Mouse (Mus musculus): ENCODE measurements around the gene Muc1. TPM values are rescaled to one million over a fixed set of nuclear protein-coding genes. Genes with fewer than 3 reads are reported as not detected.

Muc1 gene
- total RNA-seq, 2 experiments from 2014 or later, result 0.13 to 0.22 TPM

DNA sequence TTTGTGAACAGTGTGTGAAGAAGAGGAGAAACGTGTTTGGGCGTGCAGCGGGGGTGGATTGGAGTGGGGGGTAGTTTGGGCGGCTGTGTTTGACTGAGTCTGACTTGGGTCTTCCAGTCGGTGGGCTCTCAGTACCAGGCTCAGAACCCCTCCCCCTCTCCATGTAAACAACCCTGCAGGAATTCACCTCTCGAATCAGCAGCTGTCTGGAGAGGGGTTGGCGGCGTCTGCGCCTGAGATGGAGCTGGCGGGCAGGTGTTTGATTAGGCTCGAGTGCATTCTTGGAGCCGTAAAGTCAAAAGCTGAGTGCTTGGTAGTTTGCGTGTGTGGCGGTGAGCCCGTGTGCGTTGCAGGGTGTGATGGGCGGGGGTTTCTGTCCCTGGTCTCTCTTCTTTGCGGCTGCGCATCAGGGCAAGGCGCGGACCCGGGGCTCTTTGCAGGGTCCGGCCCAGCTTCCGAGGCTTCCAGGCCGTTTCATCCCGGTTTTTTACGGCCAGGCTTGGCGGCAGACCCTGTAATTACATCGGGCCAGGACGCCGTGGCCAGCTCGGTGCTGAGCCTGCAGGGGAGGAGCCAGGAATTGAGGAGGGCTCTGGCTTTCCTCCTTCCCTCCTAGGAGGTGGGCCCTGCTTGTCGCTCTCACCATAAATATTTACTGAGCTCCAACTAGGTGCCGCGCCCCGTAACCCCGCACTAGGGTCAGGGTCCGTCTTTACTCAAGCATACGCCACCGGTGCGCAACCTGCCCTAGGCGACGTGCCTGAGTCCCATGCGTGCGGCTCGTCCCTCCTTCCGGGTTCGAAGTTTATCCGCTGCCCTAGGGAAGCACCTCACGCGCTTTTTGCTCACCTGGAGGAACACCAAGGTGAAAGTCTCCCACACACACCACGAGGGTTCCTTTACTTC lies 52.0 kb downstream of the Muc1 start, which contains the start of gene Efna1:
Efna1 (minus strand) TSS at position 537 of the 906 bp plus-strand sequence.
- intact Hi-C loops (cut with DNase I), result loop anchor here (2.0 kb wide), 1 partner anchor 14 kb away; no protein-coding TSS in a partner anchor
- Histone ChIP-seq H3K4me3 (peak within 1 kb of the TSS; percentile 85), H3K27ac (peak within 1 kb of the TSS; percentile 96)
- peak; percentile 72 for DNase-seq
- TF ChIP-seq CTCF (IDR thresholded peaks at IDR 0.05), result no peak

DNA sequence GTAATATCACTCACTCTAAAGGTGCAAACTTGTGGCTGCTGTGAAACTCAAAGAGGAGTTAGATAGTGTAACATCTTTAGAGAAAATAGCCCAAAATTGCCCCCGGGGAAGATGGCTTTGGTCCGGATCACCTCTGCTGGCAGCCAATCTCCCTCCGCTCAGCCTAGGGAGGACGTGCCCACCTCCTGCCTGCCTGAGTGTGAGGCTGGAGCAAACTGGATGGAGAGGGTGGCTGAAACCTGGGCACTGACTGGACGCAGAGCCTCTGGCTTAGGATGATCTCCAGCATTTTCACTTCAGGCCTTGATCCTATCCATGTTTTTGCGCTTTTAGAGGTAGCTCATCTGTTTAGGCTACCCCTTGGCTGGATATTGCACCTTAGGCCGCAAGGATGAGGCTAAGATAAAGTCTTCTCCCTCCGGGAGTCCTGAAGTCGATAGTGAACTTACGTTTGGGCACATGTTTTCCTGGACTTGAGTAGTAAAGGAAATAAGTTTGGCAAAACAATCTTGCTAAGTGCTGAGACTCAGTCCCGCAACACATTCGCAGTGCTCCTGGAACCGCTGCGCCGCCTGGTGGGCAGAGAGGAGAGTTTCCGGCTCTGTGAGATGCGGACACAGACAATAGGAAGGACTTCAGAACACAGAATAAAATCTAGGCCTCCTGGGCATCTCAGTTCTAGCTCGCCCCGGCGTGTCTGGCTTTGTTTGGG lies 52.9 kb downstream of the Muc1 start:
- intact Hi-C loops (cut with DNase I), result loop anchor here (1.0 to 2.0 kb wide), 2 partner anchors 15 to 31 kb away; no protein-coding TSS in a partner anchor
- peak overlapping the region; percentile 85 for H3K4me3 ChIP-seq
- peak; percentile 99; the same call in 1 of the 2 replicates for TF ChIP-seq CTCF (IDR thresholded peaks at IDR 0.05)
- DNase-seq, result peak; percentile 90
- H3K27ac ChIP-seq, result peak overlapping the region; percentile 96

DNA sequence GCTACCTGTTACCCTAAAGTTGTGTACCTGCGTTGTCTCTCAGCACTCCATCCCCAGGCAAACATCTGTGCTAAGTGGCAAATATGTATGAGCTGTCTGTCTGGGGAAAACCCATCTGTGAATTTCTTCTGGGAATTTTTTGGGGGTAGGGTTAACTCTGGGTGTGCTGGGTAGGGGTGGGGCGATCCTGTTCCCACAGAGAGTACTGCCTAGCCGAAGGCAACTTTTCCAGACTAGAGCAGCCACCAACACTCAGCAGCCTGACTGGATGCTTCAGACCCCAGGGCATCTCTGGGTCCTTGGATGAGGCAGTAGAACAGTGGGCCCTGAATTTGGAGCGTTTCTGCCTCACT lies 53.4 kb downstream of the Muc1 start:
- H3K4me3 ChIP-seq, result no peak overlapping the region
- intact Hi-C loops (cut with DNase I), result loop anchor here (1.0 kb wide), 1 partner anchor 32 kb away; no protein-coding TSS in a partner anchor
- no peak for DNase-seq
- TF ChIP-seq CTCF (IDR thresholded peaks at IDR 0.05), result no peak
- no peak overlapping the region; the same call in 1 of the 2 replicates for H3K27ac ChIP-seq

Small RNA genes lying within 50 kb of the gene (microRNA-seq; reads per million reads assigned to microRNA genes)
- 13.0 reads per million, percentile 11 among the genes with 10 or more reads in this experiment for gene Mir92b

Other genes with a start within 250 kb of the Muc1 start
- gene Rusc1, start 135.7 kb upstream of the Muc1 start, total RNA-seq (2021), result 10 to 100 TPM; 16.8 to 20.5 TPM
- not detected for gene Gm43738, start 128.0 kb upstream of the Muc1 start, total RNA-seq (2021)
- gene Fdps, start 127.1 kb upstream of the Muc1 start, total RNA-seq (2021), result 10 to 100 TPM; 24.8 to 28.8 TPM
- not detected for gene Pklr, start 92.9 kb upstream of the Muc1 start, total RNA-seq (2021)
- under 1 TPM; 0.31 to 0.43 TPM for gene Hcn3, start 68.9 kb upstream of the Muc1 start, total RNA-seq (2021)
- 10 to 100 TPM; 16.0 to 21.4 TPM for gene Clk2, start 64.3 kb upstream of the Muc1 start, total RNA-seq (2021)
- 10 to 100 TPM; 37.7 to 39.0 TPM for gene Scamp3, start 51.6 kb upstream of the Muc1 start, total RNA-seq (2021)
- gene Fam189b, start 45.9 kb upstream of the Muc1 start, total RNA-seq (2021), result 10 to 100 TPM; 15.8 to 17.2 TPM
- gene Gba, start 26.1 kb upstream of the Muc1 start, total RNA-seq (2021), result 10 to 100 TPM; 17.4 to 19.7 TPM
- gene Thbs3, start 13.9 kb upstream of the Muc1 start, total RNA-seq (2021), result 10 to 100 TPM in 1 of 2 experiments, 1 to 10 TPM in 1; 6.4 to 10.2 TPM
- gene Mtx1, start 2.0 kb upstream of the Muc1 start, total RNA-seq (2021), result 10 to 100 TPM; 40.7 to 51.4 TPM
- gene Krtcap2, start 16.9 kb downstream of the Muc1 start, total RNA-seq (2021), result 10 to 100 TPM; 62.9 to 79.7 TPM
- under 1 TPM; 0.18 to 0.50 TPM for gene Trim46, start 17.3 kb downstream of the Muc1 start, total RNA-seq (2021)
- gene Dpm3, start 30.3 kb downstream of the Muc1 start, total RNA-seq (2021), result 10 to 100 TPM; 16.4 to 26.9 TPM
- 1 to 10 TPM; 8.9 to 9.7 TPM for gene Slc50a1, start 41.5 kb downstream of the Muc1 start, total RNA-seq (2021)
- gene Efna1, start 52.1 kb downstream of the Muc1 start, total RNA-seq (2021), result 10 to 100 TPM in 1 of 2 experiments, 1 to 10 TPM in 1; 7.9 to 13.1 TPM
- not detected for gene Efna3, start 93.9 kb downstream of the Muc1 start, total RNA-seq (2021)
- under 1 TPM; 0.15 to 0.20 TPM for gene Efna4, start 109.0 kb downstream of the Muc1 start, total RNA-seq (2021)
- 10 to 100 TPM; 21.7 to 30.5 TPM for gene Adam15, start 120.9 kb downstream of the Muc1 start, total RNA-seq (2021)
- gene Dcst2, start 132.9 kb downstream of the Muc1 start, total RNA-seq (2021), result not detected
- gene Dcst1, start 136.2 kb downstream of the Muc1 start, total RNA-seq (2021), result not detected
- gene Zbtb7b, start 165.7 kb downstream of the Muc1 start, total RNA-seq (2021), result 10 to 100 TPM; 22.8 to 33.3 TPM
- gene Lenep, start 173.7 kb downstream of the Muc1 start, total RNA-seq (2021), result 1 to 10 TPM in 1 of 2 experiments, under 1 TPM in 1; 0.41 to 2.1 TPM
- gene Flad1, start 182.8 kb downstream of the Muc1 start, total RNA-seq (2021), result 10 to 100 TPM; 40.8 to 56.4 TPM
- gene Cks1b, start 189.3 kb downstream of the Muc1 start, total RNA-seq (2021), result 1 to 10 TPM; 1.8 to 2.5 TPM
- 10 to 100 TPM; 15.0 to 17.2 TPM for gene Shc1, start 189.4 kb downstream of the Muc1 start, total RNA-seq (2021)
- gene Pygo2, start 201.2 kb downstream of the Muc1 start, total RNA-seq (2021), result 10 to 100 TPM in 1 of 2 experiments, 1 to 10 TPM in 1; 9.5 to 10.1 TPM
- 100 to 1,000 TPM; 202 to 227 TPM for gene Pbxip1, start 207.6 kb downstream of the Muc1 start, total RNA-seq (2021)
- gene Pmvk, start 225.5 kb downstream of the Muc1 start, total RNA-seq (2021), result 10 to 100 TPM in 1 of 2 experiments, 1 to 10 TPM in 1; 6.3 to 11.1 TPM